Mouse (Mus musculus): ENCODE measurements around the gene Pebp1.

- TF ChIP-seq CTCF (IDR thresholded peaks at IDR 0.05; ENCODE audit: borderline replicate concordance, extremely low read depth, insufficient read depth, insufficient read length) (no peak), POLR2A (IDR thresholded peaks at IDR 0.05; ENCODE audit: borderline replicate concordance, extremely low read depth, insufficient read depth, insufficient read length, poor library complexity, severe bottlenecking) (no peak)
These were observed 26.5 kb upstream of the Pebp1 start for GRCm38 (mm10) chr5:117313909-117314308.

Data from brain, embryonic 14.5 days (tissue).